Mouse (Mus musculus) forelimb bud, embryonic 11.5 days (tissue): Measurements from ENCODE around the gene Nme7.

Source experiments
- DNase-seq: peaks from one replicate; pipeline ENCODE4 v3.0.0-alpha.2; 2012; ENCODE audit warnings: low read depth, low spot score

The Nme7 gene

GRCm38 (mm10) chr1:164383621-164384020 is 79.7 kb downstream of the Nme7 start:
- no peak for DNase-seq

GRCm38 (mm10) chr1:164384354-164384753 is 80.4 kb downstream of the Nme7 start:
- no peak for DNase-seq

- DNase-seq, result no peak
Observed at GRCm38 (mm10) chr1:164384972-164385371, 81.1 kb downstream of the Nme7 start.

GRCm38 (mm10) chr1:164389743-164390142 is 85.8 kb downstream of the Nme7 start:
- DNase-seq, result no peak

GRCm38 (mm10) chr1:164392176-164392575 is 88.3 kb downstream of the Nme7 start:
- DNase-seq, result no peak

- DNase-seq, result no peak
Observed at GRCm38 (mm10) chr1:164395131-164395780, 91.3 kb downstream of the Nme7 start.

GRCm38 (mm10) chr1:164397672-164398071 is 93.8 kb downstream of the Nme7 start:
- DNase-seq, result no peak

- DNase-seq, result no peak
Observed at GRCm38 (mm10) chr1:164399578-164399977, 95.7 kb downstream of the Nme7 start.

GRCm38 (mm10) chr1:164405385-164405802 is 101.5 kb downstream of the Nme7 start:
- no peak for DNase-seq

GRCm38 (mm10) chr1:164406506-164406905 is 102.6 kb downstream of the Nme7 start:
- DNase-seq, result no peak

- no peak for DNase-seq
Observed at GRCm38 (mm10) chr1:164408655-164409054, 104.7 kb downstream of the Nme7 start.

GRCm38 (mm10) chr1:164411306-164411705 is 107.4 kb downstream of the Nme7 start:
- DNase-seq, result no peak

- no peak for DNase-seq
Observed at GRCm38 (mm10) chr1:164412906-164413305, 109.0 kb downstream of the Nme7 start.

- no peak for DNase-seq
Observed at GRCm38 (mm10) chr1:164413608-164414007, 109.7 kb downstream of the Nme7 start.

- DNase-seq, result no peak
Observed at GRCm38 (mm10) chr1:164415347-164415751, 111.4 kb downstream of the Nme7 start.

- DNase-seq, result no peak
Observed at GRCm38 (mm10) chr1:164416692-164417394, 112.9 kb downstream of the Nme7 start.

GRCm38 (mm10) chr1:164417604-164418003 is 113.7 kb downstream of the Nme7 start:
- DNase-seq, result no peak

- DNase-seq, result no peak
Observed at GRCm38 (mm10) chr1:164418320-164418719, 114.4 kb downstream of the Nme7 start.

- DNase-seq, result no peak
Observed at GRCm38 (mm10) chr1:164419401-164419800, 115.5 kb downstream of the Nme7 start.

- DNase-seq, result no peak
Observed at GRCm38 (mm10) chr1:164420623-164421354, 116.9 kb downstream of the Nme7 start.

GRCm38 (mm10) chr1:164426227-164426626 is 122.3 kb downstream of the Nme7 start:
- DNase-seq, result no peak

- no peak for DNase-seq
Observed at GRCm38 (mm10) chr1:164427777-164428176, 123.9 kb downstream of the Nme7 start.

GRCm38 (mm10) chr1:164428644-164429043 is 124.7 kb downstream of the Nme7 start:
- no peak for DNase-seq
